Mouse (Mus musculus): ENCODE data around the gene Adm2. TPM values are rescaled to one million over a fixed set of nuclear protein-coding genes. Genes with fewer than 3 reads are reported as not detected.

The Adm2 gene
- total RNA-seq, 2 experiments from 2014 or later = not detected

- DNase-seq = peak; percentile 97
Observed at GRCm38 (mm10) chr15:89355241-89356187, 33.0 kb downstream of the Adm2 start, which contains the start of the genes Lmf2 and Ncaph2. Gene Lmf2, minus strand, starts transcription at chr15:89355659. Gene Ncaph2, plus strand, starts transcription at chr15:89355719.

GRCm38 (mm10) chr15:89356372-89356771 lies 33.9 kb downstream of the Adm2 start:
- DNase-seq = peak; percentile 68

GRCm38 (mm10) chr15:89358784-89359183 lies 36.3 kb downstream of the Adm2 start:
- DNase-seq = no peak

GRCm38 (mm10) chr15:89363051-89363450 lies 40.5 kb downstream of the Adm2 start:
- no peak for DNase-seq

GRCm38 (mm10) chr15:89365141-89365551 lies 42.6 kb downstream of the Adm2 start:
- DNase-seq = no peak

GRCm38 (mm10) chr15:89372068-89372467 lies 49.5 kb downstream of the Adm2 start:
- DNase-seq = no peak

GRCm38 (mm10) chr15:89372536-89372935 lies 50.0 kb downstream of the Adm2 start:
- DNase-seq = no peak

- peak; percentile 88 for DNase-seq
Observed at GRCm38 (mm10) chr15:89373027-89373761, 50.7 kb downstream of the Adm2 start.

- peak; percentile 98 for DNase-seq
Observed at GRCm38 (mm10) chr15:89373762-89374248, 51.3 kb downstream of the Adm2 start, which contains the start of gene Sco2. Gene Sco2, minus strand, starts transcription at chr15:89373846.

Small RNAs within 50 kb of the gene (microRNA-seq; reads per million reads assigned to microRNA genes)
- gene Mir6959 = 0.50 to 0.95 reads per million in 2 experiments

Other genes with a start within 250 kb of the Adm2 start
- gene Trabd, start 247.6 kb upstream of the Adm2 start, total RNA-seq (2021) = 10 to 100 TPM; 24.9 to 28.1 TPM
- gene Selenoo, start 233.6 kb upstream of the Adm2 start, total RNA-seq (2021) = 10 to 100 TPM in 1 of 2 experiments, 1 to 10 TPM in 1; 9.1 to 10.1 TPM
- gene Tubgcp6, start 199.6 kb upstream of the Adm2 start, total RNA-seq (2021) = 10 to 100 TPM in 1 of 2 experiments, 1 to 10 TPM in 1; 8.4 to 11.0 TPM
- gene Hdac10, start 194.0 kb upstream of the Adm2 start, total RNA-seq (2021) = 10 to 100 TPM in 1 of 2 experiments, 1 to 10 TPM in 1; 7.6 to 10.6 TPM
- 10 to 100 TPM; 76.0 to 77.1 TPM for gene Mapk12, start 182.0 kb upstream of the Adm2 start, total RNA-seq (2021)
- gene Mapk11, start 173.1 kb upstream of the Adm2 start, total RNA-seq (2021) = 1 to 10 TPM; 2.1 to 3.0 TPM
- gene Plxnb2, start 141.9 kb upstream of the Adm2 start, total RNA-seq (2021) = 10 to 100 TPM; 28.9 to 43.0 TPM
- 1 to 10 TPM; 4.5 to 7.0 TPM for gene Dennd6b, start 126.2 kb upstream of the Adm2 start, total RNA-seq (2021)
- gene Ppp6r2, start 111.2 kb upstream of the Adm2 start, total RNA-seq (2021) = 10 to 100 TPM; 60.1 to 61.9 TPM
- 10 to 100 TPM; 50.1 to 70.5 TPM for gene Sbf1, start 7.4 kb upstream of the Adm2 start, total RNA-seq (2021)
- gene Miox, start 11.7 kb downstream of the Adm2 start, total RNA-seq (2021) = not detected
- gene Lmf2, start 32.9 kb downstream of the Adm2 start, total RNA-seq (2021) = 10 to 100 TPM; 22.4 to 25.5 TPM
- gene Ncaph2, start 33.0 kb downstream of the Adm2 start, total RNA-seq (2021) = 10 to 100 TPM; 50.5 to 55.8 TPM
- 10 to 100 TPM; 14.2 to 14.6 TPM for gene Sco2, start 51.1 kb downstream of the Adm2 start, total RNA-seq (2021)
- under 1 TPM; 0.38 to 0.50 TPM for gene Tymp, start 54.3 kb downstream of the Adm2 start, total RNA-seq (2021)
- 1 to 10 TPM in 1 of 2 experiments, under 1 TPM in 1; 0.68 to 1.6 TPM for gene Odf3b, start 56.6 kb downstream of the Adm2 start, total RNA-seq (2021)
- gene Klhdc7b, start 62.2 kb downstream of the Adm2 start, total RNA-seq (2021) = not detected
- gene Syce3, start 87.8 kb downstream of the Adm2 start, total RNA-seq (2021) = not detected
- 100 to 1,000 TPM; 204 to 222 TPM for gene Cpt1b, start 103.1 kb downstream of the Adm2 start, total RNA-seq (2021)
- under 1 TPM; 0.38 to 0.88 TPM for gene C730034F03Rik, start 106.9 kb downstream of the Adm2 start, total RNA-seq (2021)
- under 1 TPM; 0.66 to 0.81 TPM for gene Gm44502, start 107.0 kb downstream of the Adm2 start, total RNA-seq (2021)
- gene Chkb, start 107.2 kb downstream of the Adm2 start, total RNA-seq (2021) = 10 to 100 TPM; 21.4 to 40.0 TPM
- under 1 TPM; 0.23 to 0.26 TPM for gene Mapk8ip2, start 131.2 kb downstream of the Adm2 start, total RNA-seq (2021)
- gene Arsa, start 154.7 kb downstream of the Adm2 start, total RNA-seq (2021) = 10 to 100 TPM in 1 of 2 experiments, 1 to 10 TPM in 1; 6.5 to 11.0 TPM
- 10 to 100 TPM; 24.8 to 36.1 TPM for gene Shank3, start 176.9 kb downstream of the Adm2 start, total RNA-seq (2021)
- under 1 TPM; 0.54 TPM for gene Acr, start 245.6 kb downstream of the Adm2 start, total RNA-seq (2021)

Measured in gastrocnemius, postnatal 10 days (tissue).